Mouse (Mus musculus): Measurements from ENCODE around the gene Pde4d.

Pde4d gene

GRCm38 (mm10) chr13:109619158-109619657, 1169.5 kb downstream of the Pde4d start:
- no peak for DNase-seq (ENCODE audit: low read depth, low spot score)

GRCm38 (mm10) chr13:109622207-109622606, 1172.5 kb downstream of the Pde4d start:
- no peak for DNase-seq (ENCODE audit: low read depth, low spot score)

- no peak for DNase-seq (ENCODE audit: low read depth, low spot score)
Observed at GRCm38 (mm10) chr13:109623201-109623600, 1173.5 kb downstream of the Pde4d start.

- DNase-seq (ENCODE audit: low read depth, low spot score), result no peak
Observed at GRCm38 (mm10) chr13:109624772-109625349, 1175.1 kb downstream of the Pde4d start.

- no peak for DNase-seq (ENCODE audit: low read depth, low spot score)
Observed at GRCm38 (mm10) chr13:109625466-109626129, 1175.8 kb downstream of the Pde4d start.

GRCm38 (mm10) chr13:109627265-109627664, 1177.5 kb downstream of the Pde4d start:
- no peak for DNase-seq (ENCODE audit: low read depth, low spot score)

- no peak for DNase-seq (ENCODE audit: low read depth, low spot score)
Observed at GRCm38 (mm10) chr13:109628606-109629005, 1178.9 kb downstream of the Pde4d start.

- no peak for DNase-seq (ENCODE audit: low read depth, low spot score)
Observed at GRCm38 (mm10) chr13:109629216-109629615, 1179.5 kb downstream of the Pde4d start.

- DNase-seq (ENCODE audit: low read depth, low spot score), result no peak
Observed at GRCm38 (mm10) chr13:109631399-109632026, 1181.8 kb downstream of the Pde4d start.

GRCm38 (mm10) chr13:109632387-109633036, 1182.8 kb downstream of the Pde4d start:
- DNase-seq (ENCODE audit: low read depth, low spot score), result no peak

GRCm38 (mm10) chr13:109633037-109633418, 1183.3 kb downstream of the Pde4d start:
- DNase-seq (ENCODE audit: low read depth, low spot score), result no peak

- DNase-seq (ENCODE audit: low read depth, low spot score), result no peak
Observed at GRCm38 (mm10) chr13:109635901-109636520, 1186.3 kb downstream of the Pde4d start.

- DNase-seq (ENCODE audit: low read depth, low spot score), result no peak
Observed at GRCm38 (mm10) chr13:109638273-109638672, 1188.5 kb downstream of the Pde4d start.

- DNase-seq (ENCODE audit: low read depth, low spot score), result no peak
Observed at GRCm38 (mm10) chr13:109639286-109639685, 1189.5 kb downstream of the Pde4d start.

- no peak for DNase-seq (ENCODE audit: low read depth, low spot score)
Observed at GRCm38 (mm10) chr13:109641562-109641961, 1191.8 kb downstream of the Pde4d start.

- DNase-seq (ENCODE audit: low read depth, low spot score), result no peak
Observed at GRCm38 (mm10) chr13:109643419-109643818, 1193.7 kb downstream of the Pde4d start.

- no peak for DNase-seq (ENCODE audit: low read depth, low spot score)
Observed at GRCm38 (mm10) chr13:109644086-109644485, 1194.3 kb downstream of the Pde4d start.

- no peak for DNase-seq (ENCODE audit: low read depth, low spot score)
Observed at GRCm38 (mm10) chr13:109645284-109645909, 1195.6 kb downstream of the Pde4d start.

GRCm38 (mm10) chr13:109645910-109646284, 1196.1 kb downstream of the Pde4d start:
- DNase-seq (ENCODE audit: low read depth, low spot score), result no peak

GRCm38 (mm10) chr13:109646597-109647232, 1197.0 kb downstream of the Pde4d start:
- peak; percentile 70 for DNase-seq (ENCODE audit: low read depth, low spot score)
